Mouse (Mus musculus): ENCODE measurements around the gene Ddx42. TPM values are rescaled to one million over a fixed set of nuclear protein-coding genes. Genes with fewer than 3 reads are reported as not detected.
A peak's percentile ranks its signal among the peaks of the same experiment; 100 is the strongest.

The Ddx42 gene
- polyA plus RNA-seq, 1 experiment from 2014 or later = 67.9 TPM

DNA sequence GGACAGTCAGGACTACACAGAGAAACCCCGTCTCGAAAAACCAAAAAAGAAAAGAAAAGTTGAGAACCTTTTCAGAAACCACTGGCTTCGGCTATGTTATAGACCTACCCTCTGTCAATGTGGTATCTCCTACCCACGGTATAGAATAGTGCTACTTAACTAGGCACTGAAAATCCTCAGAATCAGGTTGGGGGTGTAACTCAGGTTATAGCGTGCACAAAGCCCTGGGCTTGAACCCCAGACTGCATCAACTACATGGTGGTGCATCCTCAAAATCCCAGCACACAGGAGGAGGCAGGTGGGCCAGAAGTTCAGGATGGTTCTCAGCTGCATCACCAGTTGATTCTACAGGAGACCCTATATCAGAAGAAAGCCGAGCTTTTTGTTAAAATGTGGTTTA, 57.1 kb downstream of the Ddx42 start:
- Histone ChIP-seq H3K4me3 (ENCODE audit: low read depth, low read length) (peak overlapping the region; percentile 99; the same call in 1 of the 2 replicates), H3K4me1 (ENCODE audit: control insufficient read depth, insufficient read depth, low read length) (peaks cover 33% of the 10 kb centered on the region), H3K9me3 (ENCODE audit: control insufficient read depth, low read depth, low read length) (no peaks in the 10 kb centered on the region), H3K9ac (replicated peaks; ENCODE audit: low read depth, low read length) (no peak overlapping the region), H3K27ac (ENCODE audit: low read length) (no peak overlapping the region; the same call in 1 of the 2 replicates), H3K27me3 (ENCODE audit: control insufficient read depth, insufficient read depth, low read length) (no peaks in the 10 kb centered on the region), H3K36me3 (ENCODE audit: control insufficient read depth, insufficient read depth, low read length) (no peaks in the 10 kb centered on the region; the same call in 1 of the 2 replicates), H3K4me2 (replicated peaks; ENCODE audit: low read depth, low read length) (peak overlapping the region; percentile 86; the same call in 1 of the 2 replicates)
- no peak for ATAC-seq (ENCODE audit: insufficient number of reproducible peaks, insufficient read depth, low FRiP score, low read depth)
- 95% methylated on average over 6 of the region's 6 CpGs for WGBS

DNA sequence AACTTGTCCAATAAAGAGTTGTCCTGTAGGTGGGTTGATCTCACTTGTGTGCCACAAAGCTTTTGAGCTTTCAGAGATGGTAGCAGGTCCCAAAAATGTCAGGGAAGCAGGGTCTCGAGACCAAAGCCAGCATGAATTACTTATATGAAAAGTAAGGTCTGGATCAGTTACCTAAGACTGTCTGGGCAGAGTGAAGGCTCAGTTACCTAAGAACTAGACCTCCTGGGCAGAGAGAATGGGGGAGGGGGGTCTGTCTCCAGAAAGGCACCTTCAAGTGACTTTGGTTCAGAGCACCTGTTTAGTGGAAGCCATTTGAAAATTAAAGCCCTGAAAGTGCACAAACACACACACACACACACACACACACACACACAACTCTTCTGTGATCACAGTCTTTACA, 57.6 kb downstream of the Ddx42 start:
- Histone ChIP-seq H3K4me1 (ENCODE audit: control insufficient read depth, insufficient read depth, low read length) (peaks cover 28% of the 10 kb centered on the region; the same call in 1 of the 2 replicates), H3K4me2 (replicated peaks; ENCODE audit: low read depth, low read length) (no peak overlapping the region), H3K27me3 (ENCODE audit: control insufficient read depth, insufficient read depth, low read length) (no peaks in the 10 kb centered on the region), H3K4me3 (ENCODE audit: low read depth, low read length) (no peak overlapping the region), H3K9me3 (ENCODE audit: control insufficient read depth, low read depth, low read length) (no peaks in the 10 kb centered on the region), H3K36me3 (ENCODE audit: control insufficient read depth, insufficient read depth, low read length) (no peaks in the 10 kb centered on the region; the same call in 1 of the 2 replicates), H3K9ac (replicated peaks; ENCODE audit: low read depth, low read length) (no peak overlapping the region), H3K27ac (ENCODE audit: low read length) (peak overlapping the region; percentile 60; the same call in 1 of the 2 replicates)
- no peak for ATAC-seq (ENCODE audit: insufficient number of reproducible peaks, insufficient read depth, low FRiP score, low read depth)
- WGBS = 86% methylated on average over 1 of the region's 1 CpGs

DNA sequence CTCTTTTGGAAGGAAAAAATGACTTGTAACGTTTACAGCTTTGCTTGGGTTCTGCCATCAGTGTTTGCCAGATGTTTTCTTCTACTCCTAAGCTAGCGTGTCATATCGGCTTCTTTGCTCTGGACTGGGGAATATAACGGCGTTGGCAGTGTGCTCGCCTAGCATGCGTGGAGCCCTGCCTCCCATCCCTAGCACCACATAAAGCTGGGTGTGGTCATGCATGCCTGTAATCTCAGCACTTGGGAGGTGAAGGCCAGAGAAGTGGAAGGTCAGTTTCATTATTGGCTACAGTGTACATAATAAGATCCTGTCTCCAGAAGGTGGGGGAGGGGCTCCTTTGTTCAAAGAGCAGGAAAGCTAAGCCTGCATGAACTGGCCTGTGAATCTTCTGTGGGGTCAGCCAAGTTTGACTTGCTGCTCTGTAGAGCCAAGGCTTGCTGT, 58.3 kb downstream of the Ddx42 start:
- no peaks in the 10 kb centered on the region for H3K9me3 ChIP-seq (ENCODE audit: control insufficient read depth, low read depth, low read length)
- no peak overlapping the region for H3K4me3 ChIP-seq (ENCODE audit: low read depth, low read length)
- no peak overlapping the region for H3K9ac ChIP-seq (replicated peaks; ENCODE audit: low read depth, low read length)
- H3K4me2 ChIP-seq (replicated peaks; ENCODE audit: low read depth, low read length) = no peak overlapping the region
- ATAC-seq (ENCODE audit: insufficient number of reproducible peaks, insufficient read depth, low FRiP score, low read depth) = no peak
- H3K27me3 ChIP-seq (ENCODE audit: control insufficient read depth, insufficient read depth, low read length) = no peaks in the 10 kb centered on the region
- H3K36me3 ChIP-seq (ENCODE audit: control insufficient read depth, insufficient read depth, low read length) = no peaks in the 10 kb centered on the region; the same call in 1 of the 2 replicates
- WGBS = 43% methylated on average over 7 of the region's 7 CpGs
- H3K4me1 ChIP-seq (ENCODE audit: control insufficient read depth, insufficient read depth, low read length) = peaks cover 25% of the 10 kb centered on the region; the same call in 1 of the 2 replicates
- peak overlapping the region; percentile 60; the same call in 1 of the 2 replicates for H3K27ac ChIP-seq (ENCODE audit: low read length)

GRCm38 (mm10) chr11:106276454-106276853, 59.7 kb downstream of the Ddx42 start, which contains the start of gene Tcam1:
TSS of gene Tcam1 (plus strand) at chr11:106276672.
- Histone ChIP-seq H3K36me3 (ENCODE audit: control insufficient read depth, insufficient read depth, low read length) (no peaks in the 10 kb centered on the region), H3K4me2 (replicated peaks; ENCODE audit: low read depth, low read length) (peak within 1 kb of the TSS; percentile 36), H3K27me3 (ENCODE audit: control insufficient read depth, insufficient read depth, low read length) (no peaks in the 10 kb centered on the region), H3K9me3 (ENCODE audit: control insufficient read depth, low read depth, low read length) (no peaks in the 10 kb centered on the region), H3K27ac (ENCODE audit: low read length) (no peak within 1 kb of the TSS), H3K4me1 (ENCODE audit: control insufficient read depth, insufficient read depth, low read length) (peaks cover 14% of the 10 kb centered on the region; the same call in 1 of the 2 replicates), H3K4me3 (ENCODE audit: low read depth, low read length) (no peak within 1 kb of the TSS; the same call in 1 of the 2 replicates), H3K9ac (replicated peaks; ENCODE audit: low read depth, low read length) (no peak within 1 kb of the TSS)
- 4% methylated on average over 25 of the region's 25 CpGs for WGBS
- ATAC-seq (ENCODE audit: insufficient number of reproducible peaks, insufficient read depth, low FRiP score, low read depth) = peak; percentile 40; the same call in 1 of the 2 replicates

DNA sequence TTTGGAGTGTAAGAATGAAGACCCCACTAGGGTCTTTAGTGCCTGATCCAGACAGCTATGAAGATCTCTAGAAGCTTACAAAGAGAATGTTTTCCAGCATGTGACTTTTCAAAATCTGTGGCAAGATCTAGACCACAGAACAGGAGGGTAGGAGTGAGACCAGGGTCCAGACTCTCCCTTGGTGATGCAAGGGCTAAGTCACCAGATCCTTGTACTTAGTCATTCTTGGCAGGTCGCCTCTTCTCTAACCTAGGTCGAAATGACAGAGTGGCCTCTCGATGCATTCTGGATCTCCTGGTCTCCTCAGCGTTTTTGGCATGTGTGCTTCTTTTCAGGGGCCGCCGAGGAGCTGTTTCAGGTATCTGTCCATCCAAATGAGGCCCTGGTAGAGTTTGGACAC, 65.7 kb downstream of the Ddx42 start:
- 82% methylated on average over 6 of the region's 6 CpGs for WGBS

GRCm38 (mm10) chr11:106283371-106283770, 66.6 kb downstream of the Ddx42 start:
- no peak overlapping the region for H3K9ac ChIP-seq (replicated peaks; ENCODE audit: low read depth, low read length)
- H3K4me2 ChIP-seq (replicated peaks; ENCODE audit: low read depth, low read length) = no peak overlapping the region
- no peaks in the 10 kb centered on the region for H3K9me3 ChIP-seq (ENCODE audit: control insufficient read depth, low read depth, low read length)
- no peak for ATAC-seq (ENCODE audit: insufficient number of reproducible peaks, insufficient read depth, low FRiP score, low read depth)
- no peak overlapping the region for H3K4me3 ChIP-seq (ENCODE audit: low read depth, low read length)
- no peaks in the 10 kb centered on the region for H3K27me3 ChIP-seq (ENCODE audit: control insufficient read depth, insufficient read depth, low read length)
- WGBS = 78% methylated on average over 4 of the region's 4 CpGs
- no peaks in the 10 kb centered on the region for H3K36me3 ChIP-seq (ENCODE audit: control insufficient read depth, insufficient read depth, low read length)
- no peaks in the 10 kb centered on the region for H3K4me1 ChIP-seq (ENCODE audit: control insufficient read depth, insufficient read depth, low read length)
- no peak overlapping the region for H3K27ac ChIP-seq (ENCODE audit: low read length)

More for the DNA sequence above, 65.7 kb downstream of the Ddx42 start:
- H3K4me2 ChIP-seq (replicated peaks; ENCODE audit: low read depth, low read length) = no peak overlapping the region
- H3K36me3 ChIP-seq (ENCODE audit: control insufficient read depth, insufficient read depth, low read length) = no peaks in the 10 kb centered on the region
- H3K9ac ChIP-seq (replicated peaks; ENCODE audit: low read depth, low read length) = no peak overlapping the region
- no peaks in the 10 kb centered on the region for H3K27me3 ChIP-seq (ENCODE audit: control insufficient read depth, insufficient read depth, low read length)
- no peak overlapping the region for H3K27ac ChIP-seq (ENCODE audit: low read length)
- no peaks in the 10 kb centered on the region for H3K4me1 ChIP-seq (ENCODE audit: control insufficient read depth, insufficient read depth, low read length)
- H3K4me3 ChIP-seq (ENCODE audit: low read depth, low read length) = no peak overlapping the region
- no peaks in the 10 kb centered on the region for H3K9me3 ChIP-seq (ENCODE audit: control insufficient read depth, low read depth, low read length)
- no peak for ATAC-seq (ENCODE audit: insufficient number of reproducible peaks, insufficient read depth, low FRiP score, low read depth)

DNA sequence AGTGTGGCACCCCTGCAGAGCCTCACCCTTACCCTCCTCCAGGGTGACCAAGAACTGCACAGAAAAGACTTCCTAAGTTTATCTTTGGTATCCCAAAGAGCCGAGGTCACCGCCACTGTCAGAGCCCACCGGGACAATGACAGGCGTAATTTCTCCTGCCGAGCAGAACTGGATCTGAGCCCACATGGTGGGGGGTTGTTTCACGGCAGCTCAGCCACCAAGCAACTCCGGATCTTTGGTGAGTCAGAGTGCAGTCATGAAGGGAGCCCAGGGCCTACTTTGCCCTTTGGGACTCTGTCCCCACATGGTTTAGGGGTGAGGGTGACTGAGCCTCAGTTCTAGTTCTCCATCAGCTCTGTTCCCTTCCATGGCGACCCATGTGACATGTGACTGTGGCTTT, 67.4 kb downstream of the Ddx42 start:
- Histone ChIP-seq H3K4me3 (ENCODE audit: low read depth, low read length) (no peak overlapping the region), H3K9ac (replicated peaks; ENCODE audit: low read depth, low read length) (no peak overlapping the region), H3K4me2 (replicated peaks; ENCODE audit: low read depth, low read length) (no peak overlapping the region), H3K27me3 (ENCODE audit: control insufficient read depth, insufficient read depth, low read length) (no peaks in the 10 kb centered on the region), H3K27ac (ENCODE audit: low read length) (no peak overlapping the region), H3K9me3 (ENCODE audit: control insufficient read depth, low read depth, low read length) (no peaks in the 10 kb centered on the region), H3K4me1 (ENCODE audit: control insufficient read depth, insufficient read depth, low read length) (no peaks in the 10 kb centered on the region), H3K36me3 (ENCODE audit: control insufficient read depth, insufficient read depth, low read length) (no peaks in the 10 kb centered on the region)
- no peak for ATAC-seq (ENCODE audit: insufficient number of reproducible peaks, insufficient read depth, low FRiP score, low read depth)
- WGBS = 72% methylated on average over 8 of the region's 8 CpGs

- WGBS = 89% methylated on average over 7 of the region's 7 CpGs
Measured at GRCm38 (mm10) chr11:106286206-106286605, 69.5 kb downstream of the Ddx42 start.

DNA sequence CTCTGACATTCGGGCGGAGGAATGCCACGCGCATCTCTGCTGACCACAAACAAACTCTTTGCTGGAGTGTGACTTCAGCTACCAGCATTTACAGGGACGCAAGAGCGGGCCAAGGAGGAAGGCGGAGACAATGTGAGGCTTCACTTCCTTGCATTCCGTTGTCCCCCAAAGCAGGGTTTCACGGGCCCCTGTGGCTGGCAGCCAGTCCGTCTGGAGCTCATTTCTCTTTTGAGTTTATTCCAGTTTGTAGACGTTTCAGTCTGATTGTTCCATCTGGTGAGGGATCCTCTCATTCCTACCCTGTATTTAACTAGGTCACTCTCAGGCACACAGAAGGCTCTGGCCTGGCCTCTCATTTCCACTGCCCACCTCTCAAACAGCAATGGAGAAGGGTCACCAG, 70.3 kb downstream of the Ddx42 start:
- Histone ChIP-seq H3K4me2 (replicated peaks; ENCODE audit: low read depth, low read length) (no peak overlapping the region), H3K9me3 (ENCODE audit: control insufficient read depth, low read depth, low read length) (no peaks in the 10 kb centered on the region), H3K27me3 (ENCODE audit: control insufficient read depth, insufficient read depth, low read length) (no peaks in the 10 kb centered on the region), H3K36me3 (ENCODE audit: control insufficient read depth, insufficient read depth, low read length) (no peaks in the 10 kb centered on the region), H3K4me1 (ENCODE audit: control insufficient read depth, insufficient read depth, low read length) (no peaks in the 10 kb centered on the region), H3K9ac (replicated peaks; ENCODE audit: low read depth, low read length) (no peak overlapping the region), H3K4me3 (ENCODE audit: low read depth, low read length) (no peak overlapping the region), H3K27ac (ENCODE audit: low read length) (no peak overlapping the region)
- WGBS = 65% methylated on average over 11 of the region's 11 CpGs
- ATAC-seq (ENCODE audit: insufficient number of reproducible peaks, insufficient read depth, low FRiP score, low read depth) = no peak

More at GRCm38 (mm10) chr11:106286206-106286605, 69.5 kb downstream of the Ddx42 start:
- Histone ChIP-seq H3K4me1 (ENCODE audit: control insufficient read depth, insufficient read depth, low read length) (no peaks in the 10 kb centered on the region), H3K27me3 (ENCODE audit: control insufficient read depth, insufficient read depth, low read length) (no peaks in the 10 kb centered on the region), H3K9ac (replicated peaks; ENCODE audit: low read depth, low read length) (no peak overlapping the region), H3K36me3 (ENCODE audit: control insufficient read depth, insufficient read depth, low read length) (no peaks in the 10 kb centered on the region), H3K4me2 (replicated peaks; ENCODE audit: low read depth, low read length) (no peak overlapping the region), H3K4me3 (ENCODE audit: low read depth, low read length) (no peak overlapping the region), H3K27ac (ENCODE audit: low read length) (no peak overlapping the region), H3K9me3 (ENCODE audit: control insufficient read depth, low read depth, low read length) (no peaks in the 10 kb centered on the region)
- no peak for ATAC-seq (ENCODE audit: insufficient number of reproducible peaks, insufficient read depth, low FRiP score, low read depth)
